ENCODE assay signal across 15 mouse cellular contexts in genomic region chr17:71775279-71775678, GRCm38 (mm10). TPM values are rescaled to one million over a fixed set of nuclear protein-coding genes. Genes with fewer than 3 reads are reported as not detected.
"Had no signal": no experiment of that assay in that cellular context is flagged by ENCODE, and none has a peak within 500 bp of the region (broad histone marks: within the 10 kb centered on the region; RNA-seq: fewer than 3 reads in every experiment).

No protein-coding gene starts in this region.

- DNase-seq: gastrocnemius, adult 2 months; gastrocnemius, postnatal 10 days; gastrocnemius, postnatal 25 days; heart, adult 2 months; heart, postnatal 14 days; heart, postnatal 4 days; kidney, adult 18-20 months; kidney, adult 8-10 months; kidney, postnatal 10 days; kidney, postnatal 25 days; layer of hippocampus, postnatal 36 days; left cerebral cortex, postnatal 4 days had no signal

RNA-seq across cellular contexts. Expression of gene Clip4, which starts 7.0 kb away (rescaled TPM):
- total RNA-seq: granulocyte monocyte progenitor cell, adult 5-6 weeks had no signal

RNA-seq across cellular contexts. Expression of gene Pcare, which starts 22.6 kb away (rescaled TPM):
- total RNA-seq: gastrocnemius, adult 2 months; gastrocnemius, postnatal 4 days; granulocyte monocyte progenitor cell, adult 5-6 weeks; liver, adult 2 months had no signal
